Mouse (Mus musculus): ENCODE results near the gene Pi4kb. TPM values are rescaled to one million over a fixed set of nuclear protein-coding genes. Genes with fewer than 3 reads are reported as not detected.

The Pi4kb gene
- total RNA-seq, 1 experiment from 2014 or later: 61.8 TPM

Small RNA genes lying within 50 kb of the gene (microRNA-seq; reads per million reads assigned to microRNA genes)
- gene Mir7013: 2.5 to 3.1 reads per million in 2 experiments

Other genes starting within 250 kb of the Pi4kb start
- 1.0 and 1.3 TPM in 2 replicates for gene Cgn, start 188.2 kb upstream of the Pi4kb start, total RNA-seq (2021)
- 41.9 and 46.1 TPM in 2 replicates for gene Pogz, start 137.2 kb upstream of the Pi4kb start, total RNA-seq (2021)
- gene Psmb4, start 87.8 kb upstream of the Pi4kb start, total RNA-seq (2021): 312 and 325 TPM in 2 replicates
- gene Selenbp1, start 41.7 kb upstream of the Pi4kb start, total RNA-seq (2021): 59.0 and 88.0 TPM in 2 replicates
- gene Rfx5, start 20.7 kb upstream of the Pi4kb start, total RNA-seq (2021): 27.5 and 36.2 TPM in 2 replicates
- gene Zfp687, start 40.7 kb downstream of the Pi4kb start, total RNA-seq (2021): 25.6 and 44.9 TPM in 2 replicates
- 261 and 282 TPM in 2 replicates for gene Psmd4, start 67.9 kb downstream of the Pi4kb start, total RNA-seq (2021)
- 39.5 and 43.1 TPM in 2 replicates for gene Pip5k1a, start 132.2 kb downstream of the Pi4kb start, total RNA-seq (2021)
- gene Vps72, start 136.3 kb downstream of the Pi4kb start, total RNA-seq (2021): 68.4 and 72.5 TPM in 2 replicates
- 1.0 and 1.1 TPM in 2 replicates for gene Tmod4, start 149.7 kb downstream of the Pi4kb start, total RNA-seq (2021)
- gene Scnm1, start 159.3 kb downstream of the Pi4kb start, total RNA-seq (2021): 35.1 and 40.6 TPM in 2 replicates
- gene Lysmd1, start 159.4 kb downstream of the Pi4kb start, total RNA-seq (2021): 13.8 and 14.8 TPM in 2 replicates
- gene Tnfaip8l2, start 167.6 kb downstream of the Pi4kb start, total RNA-seq (2021): 1.1 TPM in 1 of 2 replicates, not detected in the other
- 3.9 and 5.0 TPM in 2 replicates for gene Sema6c, start 185.7 kb downstream of the Pi4kb start, total RNA-seq (2021)
- 25.8 and 33.1 TPM in 2 replicates for gene Gabpb2, start 243.2 kb downstream of the Pi4kb start, total RNA-seq (2021)

Data from adrenal gland, postnatal 25 days (tissue).